Mouse (Mus musculus) ZHBTc4 (cell line): ENCODE measurements around the gene Hcn3.
A peak's percentile ranks its signal among the peaks of the same experiment; 100 is the strongest.

ENCODE experiments used
- DNase-seq: peaks from one replicate; pipeline ENCODE4 v3.0.0-alpha.2; 2011; ENCODE audit warnings: low read depth, low spot score

The Hcn3 gene

GRCm38 (mm10) chr3:89159616-89160344 is at the start of gene Hcn3:
Hcn3 (minus strand) TSS chr3:89160196.
- DNase-seq = peak; percentile 95

- no peak for DNase-seq
Observed at GRCm38 (mm10) chr3:89209731-89210130, 49.7 kb upstream of the Hcn3 start.

- DNase-seq = no peak
Observed at GRCm38 (mm10) chr3:89208736-89209135, 48.7 kb upstream of the Hcn3 start.

GRCm38 (mm10) chr3:89208075-89208657 is 48.2 kb upstream of the Hcn3 start:
- DNase-seq = no peak

- DNase-seq = no peak
Observed at GRCm38 (mm10) chr3:89206695-89207094, 46.7 kb upstream of the Hcn3 start.

GRCm38 (mm10) chr3:89206079-89206478 is 46.1 kb upstream of the Hcn3 start:
- no peak for DNase-seq

GRCm38 (mm10) chr3:89203142-89203514 is 43.1 kb upstream of the Hcn3 start:
- DNase-seq = no peak

GRCm38 (mm10) chr3:89202253-89203141 is 42.5 kb upstream of the Hcn3 start, which contains the start of gene Gba:
Gba (plus strand) TSS chr3:89202928.
- DNase-seq = peak; percentile 94

GRCm38 (mm10) chr3:89199839-89200238 is 39.8 kb upstream of the Hcn3 start:
- no peak for DNase-seq

GRCm38 (mm10) chr3:89195979-89196877 is 36.2 kb upstream of the Hcn3 start:
- peak; percentile 96 for DNase-seq

GRCm38 (mm10) chr3:89193853-89194252 is 33.9 kb upstream of the Hcn3 start:
- no peak for DNase-seq

- DNase-seq = no peak
Observed at GRCm38 (mm10) chr3:89193351-89193750, 33.4 kb upstream of the Hcn3 start.

GRCm38 (mm10) chr3:89190436-89190835 is 30.4 kb upstream of the Hcn3 start:
- DNase-seq = no peak

GRCm38 (mm10) chr3:89188478-89188875 is 28.5 kb upstream of the Hcn3 start:
- DNase-seq = peak; percentile 61

GRCm38 (mm10) chr3:89187690-89188477 is 27.9 kb upstream of the Hcn3 start:
- no peak for DNase-seq

- DNase-seq = peak; percentile 40
Observed at GRCm38 (mm10) chr3:89187197-89187596, 27.2 kb upstream of the Hcn3 start.

- DNase-seq = no peak
Observed at GRCm38 (mm10) chr3:89183959-89184315, 23.9 kb upstream of the Hcn3 start.

GRCm38 (mm10) chr3:89183058-89183958 is 23.3 kb upstream of the Hcn3 start, which contains the start of gene Fam189b:
Fam189b (plus strand) TSS chr3:89183143.
- peak; percentile 93 for DNase-seq

GRCm38 (mm10) chr3:89182531-89183057 is 22.6 kb upstream of the Hcn3 start:
- no peak for DNase-seq
